23 mouse cellular contexts compared by ENCODE assay signal in genomic region chr1:137446497-137446896, GRCm38 (mm10).
DNase-seq lines count a peak whose midpoint lies in the region; ATAC-seq and TF ChIP-seq lines count a peak whose summit lies in the region.
"Had no signal": no experiment of that assay in that cellular context is flagged by ENCODE, and none has a peak within 500 bp of the region (broad histone marks: within the 10 kb centered on the region; RNA-seq: fewer than 3 reads in every experiment).

No protein-coding gene starts in this region.

- no peak for TF ChIP-seq CTCF in olfactory bulb, adult 2 months (IDR thresholded peaks at IDR 0.05; ENCODE audit: insufficient read depth, low read depth, low read length)
- TF ChIP-seq CTCF in kidney, adult 2 months (conservative IDR thresholded peaks at IDR 0.05; ENCODE audit: insufficient read depth, insufficient read length, low read depth, low read length), result no peak

- no peaks in the 10 kb centered on the region for H3K9me3 ChIP-seq in embryonic facial prominence, embryonic 13.5 days
- H3K9me3 ChIP-seq in embryonic facial prominence, embryonic 10.5 days, result no peaks in the 10 kb centered on the region
- H3K9me3 ChIP-seq in midbrain, embryonic 11.5 days (ENCODE audit: control insufficient read depth, low read length), result no peaks in the 10 kb centered on the region
- no peaks in the 10 kb centered on the region for H3K9me3 ChIP-seq in midbrain, embryonic 10.5 days (replicated peaks)
- H3K9me3 ChIP-seq: embryonic facial prominence, embryonic 15.5 days; forebrain, embryonic 12.5 days; heart, embryonic 10.5 days; heart, embryonic 13.5 days; hindbrain, embryonic 12.5 days; hindbrain, embryonic 15.5 days had no signal

- peaks cover 11% of the 10 kb centered on the region; the same call in 1 of the 2 replicates for H3K4me1 ChIP-seq in embryonic facial prominence, embryonic 13.5 days
- H3K4me1 ChIP-seq in embryonic facial prominence, embryonic 10.5 days, result peaks cover 3% of the 10 kb centered on the region; the same call in 1 of the 2 replicates
- H3K4me1 ChIP-seq in midbrain, embryonic 11.5 days (ENCODE audit: control insufficient read depth, insufficient read depth, low read length), result no peaks in the 10 kb centered on the region
- no peaks in the 10 kb centered on the region for H3K4me1 ChIP-seq in midbrain, embryonic 10.5 days
- no peaks in the 10 kb centered on the region for H3K4me1 ChIP-seq in olfactory bulb, adult 2 months (ENCODE audit: control insufficient read depth, insufficient read depth, low read length)
- no peaks in the 10 kb centered on the region for H3K4me1 ChIP-seq in kidney, adult 2 months (ENCODE audit: control insufficient read depth, insufficient read depth, low read length)
- H3K4me1 ChIP-seq: embryonic facial prominence, embryonic 15.5 days; heart, embryonic 10.5 days; heart, embryonic 13.5 days; hindbrain, embryonic 12.5 days; hindbrain, embryonic 15.5 days had no signal

- 32% methylated on average over 3 of the region's 3 CpGs for WGBS in embryonic facial prominence, embryonic 13.5 days
- 48% methylated on average over 3 of the region's 3 CpGs for WGBS in embryonic facial prominence, embryonic 10.5 days
- WGBS in midbrain, embryonic 11.5 days, result 62% methylated on average over 3 of the region's 3 CpGs
- WGBS in midbrain, embryonic 10.5 days, result 47% methylated on average over 3 of the region's 3 CpGs
- WGBS in olfactory bulb, adult 2 months, result 26% methylated on average over 3 of the region's 3 CpGs
- 64% methylated on average over 3 of the region's 3 CpGs for WGBS in kidney, adult 2 months

- H3K4me2 ChIP-seq in embryonic facial prominence, embryonic 13.5 days, result no peak overlapping the region
- H3K4me2 ChIP-seq in midbrain, embryonic 11.5 days, result no peak overlapping the region
- H3K4me2 ChIP-seq: embryonic facial prominence, embryonic 15.5 days; forebrain, embryonic 12.5 days; heart, embryonic 13.5 days; hindbrain, embryonic 12.5 days; hindbrain, embryonic 15.5 days had no signal

- H3K4me3 ChIP-seq in embryonic facial prominence, embryonic 13.5 days, result no peak overlapping the region
- H3K4me3 ChIP-seq in embryonic facial prominence, embryonic 10.5 days, result no peak overlapping the region
- H3K4me3 ChIP-seq in midbrain, embryonic 11.5 days (ENCODE audit: low read depth, low read length), result no peak overlapping the region
- no peak overlapping the region for H3K4me3 ChIP-seq in midbrain, embryonic 10.5 days
- H3K4me3 ChIP-seq in olfactory bulb, adult 2 months (ENCODE audit: insufficient read depth, low read depth, low read length), result no peak overlapping the region
- no peak overlapping the region for H3K4me3 ChIP-seq in kidney, adult 2 months (ENCODE audit: insufficient read depth, low read depth, low read length)
- H3K4me3 ChIP-seq: embryonic facial prominence, embryonic 15.5 days; forebrain, embryonic 12.5 days; heart, embryonic 10.5 days; heart, embryonic 13.5 days; hindbrain, embryonic 12.5 days; hindbrain, embryonic 15.5 days had no signal

- ATAC-seq in embryonic facial prominence, embryonic 13.5 days (ENCODE audit: insufficient number of reproducible peaks, insufficient read depth, low FRiP score, low TSS enrichment, low read depth), result no peak
- ATAC-seq in midbrain, embryonic 11.5 days (ENCODE audit: low FRiP score), result no peak
- ATAC-seq: forebrain, embryonic 16.5 days; intestine, postnatal 0 days; Patski had no signal

- no peak for DNase-seq in embryonic facial prominence, embryonic 10.5 days (ENCODE audit: low spot score)
- DNase-seq in midbrain, embryonic 11.5 days (ENCODE audit: low spot score, missing footprints), result peak; percentile 51
- DNase-seq in midbrain, embryonic 10.5 days (ENCODE audit: low spot score), result no peak
- DNase-seq in kidney, adult 2 months, result no peak
- DNase-seq: adrenal gland, postnatal 10 days; adrenal gland, postnatal 36 days; cerebellum, adult 18-20 months; cerebellum, adult 9-10 months; cerebellum, postnatal 14 days; gastrocnemius, postnatal 14 days; heart, adult 18-20 months; heart, postnatal 14 days had no signal

- H3K27ac ChIP-seq in embryonic facial prominence, embryonic 13.5 days, result peak overlapping the region; percentile 16; the same call in 1 of the 2 replicates
- no peak overlapping the region for H3K27ac ChIP-seq in embryonic facial prominence, embryonic 10.5 days (replicated peaks)
- H3K27ac ChIP-seq in midbrain, embryonic 11.5 days (ENCODE audit: low read depth, low read length), result no peak overlapping the region
- no peak overlapping the region; the same call in 1 of the 2 replicates for H3K27ac ChIP-seq in midbrain, embryonic 10.5 days (replicated peaks)
- peak overlapping the region; percentile 20; the same call in 1 of the 2 replicates for H3K27ac ChIP-seq in olfactory bulb, adult 2 months (ENCODE audit: insufficient read depth, low read depth, low read length)
- H3K27ac ChIP-seq in kidney, adult 2 months (ENCODE audit: insufficient read depth, low read depth, low read length), result no peak overlapping the region
- H3K27ac ChIP-seq: embryonic facial prominence, embryonic 15.5 days; forebrain, embryonic 12.5 days; heart, embryonic 10.5 days; heart, embryonic 13.5 days; hindbrain, embryonic 12.5 days; hindbrain, embryonic 15.5 days had no signal

- no peaks in the 10 kb centered on the region for H3K27me3 ChIP-seq in embryonic facial prominence, embryonic 13.5 days
- no peaks in the 10 kb centered on the region for H3K27me3 ChIP-seq in embryonic facial prominence, embryonic 10.5 days (replicated peaks; ENCODE audit: low read depth, poor library complexity, severe bottlenecking)
- H3K27me3 ChIP-seq in midbrain, embryonic 11.5 days (ENCODE audit: control insufficient read depth, insufficient read depth, low read length), result no peaks in the 10 kb centered on the region
- H3K27me3 ChIP-seq in midbrain, embryonic 10.5 days (ENCODE audit: low read depth, poor library complexity, severe bottlenecking), result no peaks in the 10 kb centered on the region
- H3K27me3 ChIP-seq in kidney, adult 2 months (replicated peaks; ENCODE audit: control insufficient read depth, insufficient read depth, low read length), result no peaks in the 10 kb centered on the region
- H3K27me3 ChIP-seq: embryonic facial prominence, embryonic 15.5 days; forebrain, embryonic 12.5 days; heart, embryonic 13.5 days; hindbrain, embryonic 12.5 days; hindbrain, embryonic 15.5 days; Patski had no signal

- H3K36me3 ChIP-seq in embryonic facial prominence, embryonic 13.5 days, result no peaks in the 10 kb centered on the region
- H3K36me3 ChIP-seq in embryonic facial prominence, embryonic 10.5 days (replicated peaks), result no peaks in the 10 kb centered on the region
- no peaks in the 10 kb centered on the region for H3K36me3 ChIP-seq in midbrain, embryonic 11.5 days (ENCODE audit: control insufficient read depth, insufficient read depth, low read length)
- no peaks in the 10 kb centered on the region for H3K36me3 ChIP-seq in midbrain, embryonic 10.5 days
- no peaks in the 10 kb centered on the region for H3K36me3 ChIP-seq in kidney, adult 2 months (ENCODE audit: control insufficient read depth, insufficient read depth, low read length)
- H3K36me3 ChIP-seq: embryonic facial prominence, embryonic 15.5 days; forebrain, embryonic 12.5 days; heart, embryonic 10.5 days; heart, embryonic 13.5 days; hindbrain, embryonic 12.5 days; hindbrain, embryonic 15.5 days had no signal

- no peak for TF ChIP-seq POLR2A in olfactory bulb, adult 2 months (IDR thresholded peaks at IDR 0.05; ENCODE audit: insufficient read depth, low read depth, low read length)
- no peak for TF ChIP-seq POLR2A in kidney, adult 2 months (IDR thresholded peaks at IDR 0.05; ENCODE audit: low read depth, low read length)

- H3K9ac ChIP-seq in embryonic facial prominence, embryonic 13.5 days, result no peak overlapping the region
- H3K9ac ChIP-seq in midbrain, embryonic 11.5 days (ENCODE audit: low read length), result no peak overlapping the region
- H3K9ac ChIP-seq: embryonic facial prominence, embryonic 15.5 days; forebrain, embryonic 12.5 days; heart, embryonic 13.5 days; hindbrain, embryonic 12.5 days; hindbrain, embryonic 15.5 days had no signal

Comparison
In these comparisons a context has a peak if more than half of its experiments do, and no peak if none do; other contexts are left out.
1. H3K27ac ChIP-seq: peak in embryonic facial prominence, embryonic 13.5 days (single experiment) and olfactory bulb, adult 2 months (single experiment); none in embryonic facial prominence, embryonic 10.5 days (single experiment), midbrain, embryonic 11.5 days (single experiment), midbrain, embryonic 10.5 days (single experiment) and kidney, adult 2 months (single experiment).